Mouse (Mus musculus): Measurements from ENCODE around the gene Zfp365. TPM values are rescaled to one million over a fixed set of nuclear protein-coding genes. Genes with fewer than 3 reads are reported as not detected.

Gene Zfp365
- polyA plus RNA-seq, 1 experiment, result 0.14 TPM

GRCm38 (mm10) chr10:67906063-67906462, 6.4 kb downstream of the Zfp365 start:
- no peak overlapping the region for H3K27ac ChIP-seq (ENCODE audit: insufficient read depth, low read depth, low read length)
- no peak for TF ChIP-seq CTCF (conservative IDR thresholded peaks at IDR 0.05; ENCODE audit: insufficient read depth, insufficient read length, low read depth, low read length)
- TF ChIP-seq POLR2A (IDR thresholded peaks at IDR 0.05; ENCODE audit: low read depth, low read length), result no peak
- WGBS, result 85% methylated on average over 4 of the region's 4 CpGs
- no peaks in the 10 kb centered on the region for H3K4me1 ChIP-seq (ENCODE audit: control insufficient read depth, insufficient read depth, low read length)
- H3K27me3 ChIP-seq (replicated peaks; ENCODE audit: control insufficient read depth, insufficient read depth, low read length), result no peaks in the 10 kb centered on the region; the same call in 1 of the 2 replicates
- H3K4me3 ChIP-seq (ENCODE audit: insufficient read depth, low read depth, low read length), result no peak overlapping the region
- no peak for DNase-seq
- no peaks in the 10 kb centered on the region for H3K36me3 ChIP-seq (ENCODE audit: control insufficient read depth, insufficient read depth, low read length)

- Histone ChIP-seq H3K36me3 (ENCODE audit: control insufficient read depth, insufficient read depth, low read length) (no peaks in the 10 kb centered on the region), H3K27me3 (replicated peaks; ENCODE audit: control insufficient read depth, insufficient read depth, low read length) (no peaks in the 10 kb centered on the region), H3K4me1 (ENCODE audit: control insufficient read depth, insufficient read depth, low read length) (no peaks in the 10 kb centered on the region), H3K27ac (ENCODE audit: insufficient read depth, low read depth, low read length) (no peak overlapping the region), H3K4me3 (ENCODE audit: insufficient read depth, low read depth, low read length) (no peak overlapping the region)
- no peak for DNase-seq
- WGBS, result 67% methylated on average over 7 of the region's 7 CpGs
- TF ChIP-seq POLR2A (IDR thresholded peaks at IDR 0.05; ENCODE audit: low read depth, low read length) (no peak), CTCF (conservative IDR thresholded peaks at IDR 0.05; ENCODE audit: insufficient read depth, insufficient read length, low read depth, low read length) (no peak)
Observed at GRCm38 (mm10) chr10:67903387-67903786, 9.1 kb downstream of the Zfp365 start.

GRCm38 (mm10) chr10:67901179-67901578, 11.3 kb downstream of the Zfp365 start:
- no peaks in the 10 kb centered on the region for H3K27me3 ChIP-seq (replicated peaks; ENCODE audit: control insufficient read depth, insufficient read depth, low read length)
- no peak for DNase-seq
- H3K4me3 ChIP-seq (ENCODE audit: insufficient read depth, low read depth, low read length), result no peak overlapping the region
- no peaks in the 10 kb centered on the region for H3K36me3 ChIP-seq (ENCODE audit: control insufficient read depth, insufficient read depth, low read length)
- no peaks in the 10 kb centered on the region for H3K4me1 ChIP-seq (ENCODE audit: control insufficient read depth, insufficient read depth, low read length)
- no peak for TF ChIP-seq POLR2A (IDR thresholded peaks at IDR 0.05; ENCODE audit: low read depth, low read length)
- no peak for TF ChIP-seq CTCF (conservative IDR thresholded peaks at IDR 0.05; ENCODE audit: insufficient read depth, insufficient read length, low read depth, low read length)
- 74% methylated on average over 5 of the region's 5 CpGs for WGBS
- H3K27ac ChIP-seq (ENCODE audit: insufficient read depth, low read depth, low read length), result no peak overlapping the region

- Histone ChIP-seq H3K4me3 (ENCODE audit: insufficient read depth, low read depth, low read length) (no peak overlapping the region), H3K36me3 (ENCODE audit: control insufficient read depth, insufficient read depth, low read length) (no peaks in the 10 kb centered on the region), H3K27me3 (replicated peaks; ENCODE audit: control insufficient read depth, insufficient read depth, low read length) (no peaks in the 10 kb centered on the region), H3K4me1 (ENCODE audit: control insufficient read depth, insufficient read depth, low read length) (no peaks in the 10 kb centered on the region), H3K27ac (ENCODE audit: insufficient read depth, low read depth, low read length) (no peak overlapping the region)
- 66% methylated on average over 4 of the region's 4 CpGs for WGBS
- TF ChIP-seq POLR2A (IDR thresholded peaks at IDR 0.05; ENCODE audit: low read depth, low read length) (no peak), CTCF (conservative IDR thresholded peaks at IDR 0.05; ENCODE audit: insufficient read depth, insufficient read length, low read depth, low read length) (no peak)
- DNase-seq, result no peak
Observed at GRCm38 (mm10) chr10:67898949-67899675, 13.3 kb downstream of the Zfp365 start.

GRCm38 (mm10) chr10:67898355-67898935, 14.0 kb downstream of the Zfp365 start:
- H3K36me3 ChIP-seq (ENCODE audit: control insufficient read depth, insufficient read depth, low read length), result no peaks in the 10 kb centered on the region
- 81% methylated on average over 9 of the region's 9 CpGs for WGBS
- no peak overlapping the region for H3K27ac ChIP-seq (ENCODE audit: insufficient read depth, low read depth, low read length)
- no peak overlapping the region for H3K4me3 ChIP-seq (ENCODE audit: insufficient read depth, low read depth, low read length)
- DNase-seq, result no peak
- no peaks in the 10 kb centered on the region for H3K4me1 ChIP-seq (ENCODE audit: control insufficient read depth, insufficient read depth, low read length)
- H3K27me3 ChIP-seq (replicated peaks; ENCODE audit: control insufficient read depth, insufficient read depth, low read length), result no peaks in the 10 kb centered on the region
- TF ChIP-seq POLR2A (IDR thresholded peaks at IDR 0.05; ENCODE audit: low read depth, low read length) (no peak), CTCF (conservative IDR thresholded peaks at IDR 0.05; ENCODE audit: insufficient read depth, insufficient read length, low read depth, low read length) (no peak)

- WGBS, result 85% methylated on average over 6 of the region's 6 CpGs
- H3K27me3 ChIP-seq (replicated peaks; ENCODE audit: control insufficient read depth, insufficient read depth, low read length), result no peaks in the 10 kb centered on the region
- H3K4me1 ChIP-seq (ENCODE audit: control insufficient read depth, insufficient read depth, low read length), result no peaks in the 10 kb centered on the region
- no peaks in the 10 kb centered on the region for H3K36me3 ChIP-seq (ENCODE audit: control insufficient read depth, insufficient read depth, low read length)
- H3K4me3 ChIP-seq (ENCODE audit: insufficient read depth, low read depth, low read length), result no peak overlapping the region
- DNase-seq, result no peak
- TF ChIP-seq CTCF (conservative IDR thresholded peaks at IDR 0.05; ENCODE audit: insufficient read depth, insufficient read length, low read depth, low read length) (no peak), POLR2A (IDR thresholded peaks at IDR 0.05; ENCODE audit: low read depth, low read length) (no peak)
- H3K27ac ChIP-seq (ENCODE audit: insufficient read depth, low read depth, low read length), result no peak overlapping the region
Observed at GRCm38 (mm10) chr10:67897281-67897680, 15.2 kb downstream of the Zfp365 start.

GRCm38 (mm10) chr10:67894683-67895082, 17.8 kb downstream of the Zfp365 start:
- H3K4me3 ChIP-seq (ENCODE audit: insufficient read depth, low read depth, low read length), result no peak overlapping the region
- H3K27ac ChIP-seq (ENCODE audit: insufficient read depth, low read depth, low read length), result no peak overlapping the region
- no peaks in the 10 kb centered on the region for H3K4me1 ChIP-seq (ENCODE audit: control insufficient read depth, insufficient read depth, low read length)
- no peaks in the 10 kb centered on the region for H3K36me3 ChIP-seq (ENCODE audit: control insufficient read depth, insufficient read depth, low read length)
- TF ChIP-seq POLR2A (IDR thresholded peaks at IDR 0.05; ENCODE audit: low read depth, low read length), result no peak
- no peak for TF ChIP-seq CTCF (conservative IDR thresholded peaks at IDR 0.05; ENCODE audit: insufficient read depth, insufficient read length, low read depth, low read length)
- H3K27me3 ChIP-seq (replicated peaks; ENCODE audit: control insufficient read depth, insufficient read depth, low read length), result no peaks in the 10 kb centered on the region
- DNase-seq, result no peak
- WGBS, result 92% methylated on average over 7 of the region's 7 CpGs

Data from kidney, adult 2 months (tissue).